Mouse (Mus musculus): ENCODE measurements around the gene Plxna4.

GRCm38 (mm10) chr6:32595591-32595990 is 7.6 kb upstream of the Plxna4 start:
- TF ChIP-seq EP300 (IDR thresholded peaks at IDR 0.05; ENCODE audit: low read length): no peak
- TF ChIP-seq CTCF (conservative IDR thresholded peaks at IDR 0.05 in 1 of 2, IDR thresholded peaks at IDR 0.05 in 1 of 2; ENCODE audit: low read depth in 2 of 2, low read length in 2 of 2): no peak
